Mouse (Mus musculus) liver, postnatal 0 days (tissue): ENCODE results near the gene Cabp4. TPM values are rescaled to one million over a fixed set of nuclear protein-coding genes. Genes with fewer than 3 reads are reported as not detected.
A peak's percentile ranks its signal among the peaks of the same experiment; 100 is the strongest.

ENCODE experiments used
- ATAC-seq: fragments of 200-750 bp; cut with Nextera tagmentation; 2 replicates; pipeline ENCODE4 v1.8.0; 2017; ENCODE audit warnings: mild to moderate bottlenecking, moderate library complexity
- DNase-seq: peaks from one replicate; pipeline ENCODE4 v3.0.0-alpha.2; 2016
- H3K27ac ChIP-seq: fragments of 300-500 bp; sonication (generic); 2 replicates; pipeline ENCODE4 v1.5.1; 2014; ENCODE audit warnings: antibody characterized with exemption, moderate library complexity, mild to moderate bottlenecking, low read depth
- H3K27me3 ChIP-seq: fragments of 300-500 bp; sonication (generic); 2 replicates; pipeline ENCODE4 v1.6.1; 2014; ENCODE audit warnings: low read length, control low read depth, mixed read lengths; ENCODE audit not compliant: insufficient read depth
- H3K36me3 ChIP-seq: fragments of 300-500 bp; sonication (generic); replicated peaks from 2 replicates; pipeline ENCODE4 v1.6.1; 2014; ENCODE audit warnings: mild to moderate bottlenecking, control low read depth, low read length, moderate library complexity, mixed read lengths; ENCODE audit not compliant: insufficient read depth
- H3K4me1 ChIP-seq: fragments of 300-500 bp; sonication (generic); 2 replicates; pipeline ENCODE4 v1.6.1; 2014; ENCODE audit warnings: antibody characterized with exemption, mild to moderate bottlenecking, control low read depth; ENCODE audit not compliant: insufficient read depth
- H3K4me2 ChIP-seq: fragments of 300-500 bp; sonication (generic); 2 replicates; pipeline ENCODE4 v1.6.1; 2014; ENCODE audit warnings: low read depth, mild to moderate bottlenecking, low read length, moderate library complexity, mixed read lengths
- H3K4me3 ChIP-seq: fragments of 300-500 bp; sonication (generic); 2 replicates; pipeline ENCODE4 v1.5.1; 2014; ENCODE audit warnings: low read depth, low read length
- H3K9ac ChIP-seq: fragments of 300-500 bp; sonication (generic); replicated peaks from 2 replicates; pipeline ENCODE4 v1.6.1; 2014; ENCODE audit warnings: mild to moderate bottlenecking, moderate library complexity
- H3K9me3 ChIP-seq: fragments of 300-500 bp; sonication (generic); 2 replicates; pipeline ENCODE4 v1.6.1; 2016; ENCODE audit warnings: mild to moderate bottlenecking, control low read depth, low read length, mixed read lengths
- CTCF ChIP-seq: sonication (generic); IDR thresholded peaks from 2 replicates; pipeline ENCODE4 v1.5.1; 2016; ENCODE audit warnings: antibody characterized with exemption, low read depth
- EP300 ChIP-seq: IDR thresholded peaks from 2 replicates; pipeline ENCODE4 v1.6.1; 2016; ENCODE audit warnings: antibody characterized with exemption, low read depth, mild to moderate bottlenecking
- WGBS: fragments of 180-500 bp; shearing (Covaris S2); extraction: QIAGEN DNeasy Blood & Tissue Kit; methylation state at CpG from one replicate; pipeline ENCODE4 v1.1.7; 2014; ENCODE audit not compliant: insufficient replicate concordance; 5-methylcytosine and 5-hydroxymethylcytosine counted together
- polyA plus RNA-seq: library from polyadenylated mRNA; unstranded; fragments of >200 nt; fragmentation: Nextera tagmentation; extraction: Ambion mirVana; gene quantifications from 2 replicates; pipeline ENCODE4 v1.2.1, GENCODE M21; 2015

Cabp4 gene
- polyA plus RNA-seq, 1 experiment from 2014 or later = 0.11 TPM

DNA sequence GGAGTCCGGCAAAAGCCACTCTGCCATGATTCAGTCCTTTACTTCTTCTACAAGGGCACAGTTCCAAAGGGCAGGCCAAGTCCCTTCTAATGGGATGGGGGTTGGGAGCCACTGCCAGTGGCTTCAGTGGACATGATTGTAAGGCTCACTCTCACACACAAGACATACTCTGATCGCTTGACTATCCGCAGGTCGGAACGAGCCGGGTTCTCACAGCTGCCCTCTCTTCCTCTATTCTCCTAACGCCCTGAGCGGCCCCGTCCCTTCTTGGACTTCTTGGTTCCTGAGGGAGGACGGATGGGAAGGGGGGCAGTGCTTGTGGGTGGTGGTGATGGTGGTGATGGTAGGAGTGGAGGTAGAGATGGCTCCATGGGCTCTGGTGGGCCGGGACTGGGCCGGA, 12.9 kb upstream of the Cabp4 start:
- H3K36me3 ChIP-seq = peaks cover 49% of the 10 kb centered on the region
- peaks cover 5% of the 10 kb centered on the region; the same call in 1 of the 2 replicates for H3K4me1 ChIP-seq
- H3K27me3 ChIP-seq = no peaks in the 10 kb centered on the region
- H3K27ac ChIP-seq = no peak overlapping the region
- TF ChIP-seq CTCF = no peak
- no peak for TF ChIP-seq EP300
- DNase-seq = no peak
- H3K4me2 ChIP-seq = no peak overlapping the region
- no peak overlapping the region for H3K4me3 ChIP-seq
- H3K9ac ChIP-seq = no peak overlapping the region
- WGBS = 81% methylated on average over 12 of the region's 12 CpGs
- ATAC-seq = no peak
- H3K9me3 ChIP-seq = no peaks in the 10 kb centered on the region

DNA sequence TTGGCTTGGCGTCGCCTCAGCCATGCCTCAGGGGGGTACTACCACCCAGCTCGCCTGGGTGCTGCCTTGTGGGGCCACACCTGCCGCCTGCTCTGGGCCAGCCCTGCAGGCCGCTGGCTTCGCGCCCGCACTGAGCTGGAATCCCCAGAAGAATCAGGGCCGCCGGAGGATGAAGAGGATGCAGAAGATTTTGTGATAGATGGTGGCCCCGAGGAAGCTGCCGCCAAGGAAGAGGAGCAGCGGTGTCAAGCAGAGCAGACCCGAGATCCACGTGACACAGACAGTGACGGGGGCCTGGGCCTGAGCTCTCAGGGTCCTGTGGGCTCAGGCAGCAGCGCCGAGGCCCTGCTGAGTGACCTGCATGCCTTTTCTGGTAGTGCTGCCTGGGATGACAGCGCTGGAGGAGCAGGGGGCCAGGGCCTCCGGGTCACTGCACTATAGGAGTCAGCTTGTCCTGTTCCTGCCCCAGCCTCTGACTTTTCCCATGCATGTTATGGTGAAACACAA, 12.3 kb upstream of the Cabp4 start:
- H3K4me1 ChIP-seq = peaks cover 5% of the 10 kb centered on the region; the same call in 1 of the 2 replicates
- peak overlapping the region; percentile 26; the same call in 1 of the 2 replicates for H3K9ac ChIP-seq
- peak overlapping the region; percentile 67 for H3K27ac ChIP-seq
- no peaks in the 10 kb centered on the region for H3K9me3 ChIP-seq
- 59% methylated on average over 19 of the region's 20 CpGs for WGBS
- TF ChIP-seq CTCF = no peak
- TF ChIP-seq EP300 = no peak
- H3K4me3 ChIP-seq = no peak overlapping the region
- peaks cover 50% of the 10 kb centered on the region for H3K36me3 ChIP-seq
- DNase-seq (no peak), ATAC-seq (no peak)
- no peaks in the 10 kb centered on the region for H3K27me3 ChIP-seq
- H3K4me2 ChIP-seq = peak overlapping the region; percentile 45

DNA sequence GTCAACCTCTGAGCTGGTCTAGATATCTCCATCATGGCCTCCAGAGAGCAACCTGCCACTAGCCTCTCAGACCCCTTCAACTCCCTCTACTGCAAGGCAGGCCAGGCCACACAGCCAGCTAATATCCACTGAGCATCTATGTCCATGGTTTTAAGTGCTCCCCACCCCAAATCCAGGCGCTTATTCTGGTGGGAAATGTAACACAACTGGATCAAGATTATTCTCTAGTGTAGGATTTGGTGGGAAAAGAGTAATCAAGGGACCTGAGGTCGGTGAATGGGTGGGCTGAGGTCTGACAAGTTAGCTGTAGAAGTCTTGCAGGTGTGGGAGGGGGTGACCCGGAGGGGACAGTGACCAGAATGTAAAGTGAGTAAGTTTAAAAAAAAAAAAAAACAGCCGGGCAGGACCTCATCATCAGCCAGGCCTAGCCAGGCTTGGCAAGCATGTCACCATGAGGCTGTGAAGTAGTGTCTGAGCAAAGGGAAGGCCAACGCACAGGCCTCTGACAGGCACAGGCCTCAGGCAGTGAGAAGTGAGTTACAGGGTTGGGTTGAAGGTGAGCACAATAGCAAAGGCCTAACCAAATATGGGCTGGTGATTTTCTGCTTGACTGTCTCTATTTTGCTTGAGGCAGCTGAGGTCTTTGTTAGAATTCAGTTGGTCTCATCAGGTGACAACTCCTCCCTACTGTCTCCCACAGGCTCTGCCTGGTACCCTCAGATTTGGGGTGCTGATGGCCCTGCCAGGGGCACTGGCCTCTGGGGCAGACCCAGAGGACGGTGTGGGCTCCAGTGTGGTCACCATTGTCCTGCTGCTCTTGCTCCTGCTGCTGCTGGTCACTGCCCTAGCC, 11.6 kb upstream of the Cabp4 start:
- H3K27me3 ChIP-seq = no peaks in the 10 kb centered on the region
- no peaks in the 10 kb centered on the region for H3K9me3 ChIP-seq
- TF ChIP-seq EP300 (no peak), CTCF (no peak)
- H3K27ac ChIP-seq = peak overlapping the region; percentile 67
- peaks cover 10% of the 10 kb centered on the region for H3K4me1 ChIP-seq
- no peak for DNase-seq
- 47% methylated on average over 6 of the region's 6 CpGs for WGBS
- peak overlapping the region; percentile 41 for H3K4me3 ChIP-seq
- H3K36me3 ChIP-seq = peaks cover 57% of the 10 kb centered on the region
- ATAC-seq = no peak
- H3K4me2 ChIP-seq = peak overlapping the region; percentile 45
- peak overlapping the region; percentile 55; the same call in 1 of the 2 replicates for H3K9ac ChIP-seq

DNA sequence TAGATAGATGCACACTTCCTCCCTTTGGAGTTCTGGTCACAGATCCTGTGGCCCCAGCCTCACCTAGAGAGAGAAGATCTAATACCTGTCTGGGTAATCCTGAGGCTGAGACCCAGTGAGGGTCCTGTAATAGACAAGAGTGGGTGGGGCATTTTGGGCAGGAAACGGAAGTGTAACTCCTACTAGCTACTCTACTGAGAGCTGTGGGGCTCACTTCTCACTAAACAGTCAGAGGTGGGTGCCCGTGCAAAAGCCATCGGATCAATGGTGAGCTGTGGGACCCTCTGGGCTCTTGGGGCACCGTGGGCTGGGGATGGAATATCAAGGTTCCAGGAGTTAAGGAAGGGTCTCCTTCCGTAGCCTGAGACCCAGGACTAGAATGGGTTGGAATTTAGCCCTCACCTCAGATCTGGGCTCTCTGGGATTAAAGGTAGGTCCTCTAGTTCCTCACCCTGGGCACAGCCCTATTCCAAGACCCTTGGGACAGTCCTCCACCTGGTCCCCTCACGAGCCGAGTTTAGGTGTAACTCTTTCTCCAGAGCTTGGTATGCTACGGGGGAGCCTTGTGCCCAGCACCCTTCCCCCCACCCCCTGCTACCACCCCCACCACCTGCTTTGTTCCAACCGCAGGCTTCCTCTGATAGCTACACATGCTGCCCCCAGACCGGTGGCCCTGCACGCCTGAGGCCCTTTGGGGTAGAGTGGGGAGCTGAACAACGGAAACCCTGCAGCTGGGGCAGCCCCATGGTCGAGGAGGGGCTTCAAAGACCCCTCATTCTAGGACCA, 10.8 kb upstream of the Cabp4 start:
- peak overlapping the region; percentile 67 for H3K27ac ChIP-seq
- peaks cover 18% of the 10 kb centered on the region for H3K4me1 ChIP-seq
- no peaks in the 10 kb centered on the region for H3K27me3 ChIP-seq
- no peak for TF ChIP-seq CTCF
- TF ChIP-seq EP300 = no peak
- DNase-seq (peak; percentile 53), ATAC-seq (peak; percentile 64)
- H3K9me3 ChIP-seq = no peaks in the 10 kb centered on the region
- peak overlapping the region; percentile 45 for H3K4me2 ChIP-seq
- WGBS = 33% methylated on average over 13 of the region's 13 CpGs
- H3K4me3 ChIP-seq = peak overlapping the region; percentile 41
- H3K9ac ChIP-seq = peak overlapping the region; percentile 55
- H3K36me3 ChIP-seq = peaks cover 61% of the 10 kb centered on the region

DNA sequence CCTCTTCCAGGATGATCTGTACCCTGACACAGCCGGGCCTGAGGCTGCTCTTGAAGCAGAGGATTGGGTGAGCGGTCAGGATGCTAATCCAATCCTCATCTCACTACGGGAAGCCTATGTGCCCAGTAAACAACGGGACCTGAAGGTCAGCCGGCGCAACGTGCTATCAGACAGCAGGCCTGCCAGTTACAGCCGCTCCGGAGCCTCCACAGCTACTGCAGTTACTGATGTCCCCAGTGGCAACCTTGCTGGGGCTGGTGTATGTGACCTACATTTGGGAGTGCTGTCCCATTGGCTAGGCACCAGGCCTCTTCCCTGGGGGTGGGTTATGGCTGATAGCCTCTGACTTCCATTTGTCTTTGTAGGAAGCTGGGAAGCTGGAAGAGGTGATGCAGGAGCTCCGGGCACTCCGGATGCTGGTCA, 9.4 kb upstream of the Cabp4 start, which contains the start of gene Ptprcap:
Ptprcap (plus strand) TSS at position 373 of the 423 bp plus-strand sequence.
- no peak for TF ChIP-seq CTCF
- no peak for TF ChIP-seq EP300
- H3K9ac ChIP-seq = peak within 1 kb of the TSS; percentile 55

More for the DNA sequence above, 9.4 kb upstream of the Cabp4 start, which contains the start of gene Ptprcap:
- peak within 1 kb of the TSS; percentile 41 for H3K4me3 ChIP-seq
- H3K36me3 ChIP-seq = peaks cover 49% of the 10 kb centered on the region
- H3K27ac ChIP-seq = peak within 1 kb of the TSS; percentile 67
- WGBS = 74% methylated on average over 11 of the region's 11 CpGs
- peaks cover 27% of the 10 kb centered on the region for H3K4me1 ChIP-seq
- ATAC-seq = no peak
- peak within 1 kb of the TSS; percentile 45 for H3K4me2 ChIP-seq
- H3K27me3 ChIP-seq = no peaks in the 10 kb centered on the region
- H3K9me3 ChIP-seq = no peaks in the 10 kb centered on the region
- no peak for DNase-seq
